Mouse (Mus musculus) intestine, embryonic 16.5 days (tissue): ENCODE data around the gene Fetub. TPM values are rescaled to one million over a fixed set of nuclear protein-coding genes. Genes with fewer than 3 reads are reported as not detected.

ENCODE experiments used
- ATAC-seq: fragments of 200-750 bp; cut with Nextera tagmentation; 2 replicates; pipeline ENCODE4 v1.8.0; 2017; ENCODE audit warnings: moderate TSS enrichment, moderate library complexity
- H3K27ac ChIP-seq: fragments of 300-500 bp; sonication (generic); 2 replicates; pipeline ENCODE4 v1.5.1; 2014; ENCODE audit warnings: mild to moderate bottlenecking, low read length
- H3K27me3 ChIP-seq: fragments of 300-500 bp; sonication (generic); replicated peaks from 2 replicates; pipeline ENCODE4 v1.6.1; 2014; ENCODE audit warnings: low read length, control low read depth, mixed read lengths; ENCODE audit not compliant: control insufficient read depth, insufficient read depth
- H3K36me3 ChIP-seq: fragments of 300-500 bp; sonication (generic); 2 replicates; pipeline ENCODE4 v1.6.1; 2014; ENCODE audit warnings: low read length, control low read depth; ENCODE audit not compliant: control insufficient read depth, insufficient read depth
- H3K4me1 ChIP-seq: fragments of 300-500 bp; sonication (generic); 2 replicates; pipeline ENCODE4 v1.6.1; 2014; ENCODE audit warnings: low read length, control low read depth, mixed read lengths; ENCODE audit not compliant: control insufficient read depth, insufficient read depth
- H3K4me2 ChIP-seq: fragments of 300-500 bp; sonication (generic); 2 replicates; pipeline ENCODE4 v1.6.1; 2014; ENCODE audit warnings: low read depth, low read length, control low read depth
- H3K4me3 ChIP-seq: fragments of 300-500 bp; sonication (generic); 2 replicates; pipeline ENCODE4 v1.5.1; 2014; ENCODE audit warnings: mild to moderate bottlenecking, low read length
- H3K9ac ChIP-seq: fragments of 300-500 bp; sonication (generic); 2 replicates; pipeline ENCODE4 v1.6.1; 2014; ENCODE audit warnings: low read depth, low read length
- H3K9me3 ChIP-seq: fragments of 300-500 bp; sonication (generic); 2 replicates; pipeline ENCODE4 v1.6.1; 2016; ENCODE audit warnings: low read length, control low read depth; ENCODE audit not compliant: control insufficient read depth
- WGBS: fragments of 180-500 bp; shearing (Covaris S2); extraction: QIAGEN DNeasy Blood & Tissue Kit; methylation state at CpG from one replicate; pipeline ENCODE4 v1.1.7; 2014; 5-methylcytosine and 5-hydroxymethylcytosine counted together
- polyA plus RNA-seq: library from polyadenylated mRNA; unstranded; fragments of >200 nt; fragmentation: Nextera tagmentation; extraction: Ambion mirVana; gene quantifications from 2 replicates; pipeline ENCODE4 v1.2.1, GENCODE M21; 2015

The Fetub gene
- 0.49 TPM in 1 of 2 replicates, not detected in the other for polyA plus RNA-seq

DNA sequence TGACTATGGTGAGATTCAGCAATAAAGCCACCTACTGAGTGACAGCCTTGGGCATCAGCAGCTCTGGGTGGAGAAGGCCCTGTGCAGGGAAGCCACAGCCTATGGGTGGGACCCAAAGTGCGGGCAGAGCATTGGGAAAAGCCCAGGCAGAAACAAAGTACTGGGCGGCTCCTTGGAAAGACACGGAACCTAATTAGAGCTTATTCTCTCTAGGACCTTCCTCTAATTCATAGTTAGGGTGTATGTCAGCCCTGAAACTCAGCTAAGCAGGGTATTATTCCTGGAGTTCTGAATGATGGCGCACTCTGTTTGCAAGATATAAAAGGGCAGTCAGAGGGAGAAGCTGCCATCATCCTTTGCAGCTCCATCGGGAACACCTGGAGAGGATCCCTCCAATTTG is at the start of gene Fetub:
Gene Fetub, plus strand, starts transcription at position 301 of the 400 bp plus-strand sequence.
- Histone ChIP-seq H3K27me3 (no peaks in the 10 kb centered on the region), H3K9me3 (no peaks in the 10 kb centered on the region), H3K36me3 (no peaks in the 10 kb centered on the region), H3K4me3 (no peak within 1 kb of the TSS), H3K4me2 (no peak within 1 kb of the TSS), H3K9ac (no peak within 1 kb of the TSS), H3K4me1 (no peaks in the 10 kb centered on the region), H3K27ac (no peak within 1 kb of the TSS)
- no peak for ATAC-seq
- 85% methylated on average over 5 of the region's 5 CpGs for WGBS

DNA sequence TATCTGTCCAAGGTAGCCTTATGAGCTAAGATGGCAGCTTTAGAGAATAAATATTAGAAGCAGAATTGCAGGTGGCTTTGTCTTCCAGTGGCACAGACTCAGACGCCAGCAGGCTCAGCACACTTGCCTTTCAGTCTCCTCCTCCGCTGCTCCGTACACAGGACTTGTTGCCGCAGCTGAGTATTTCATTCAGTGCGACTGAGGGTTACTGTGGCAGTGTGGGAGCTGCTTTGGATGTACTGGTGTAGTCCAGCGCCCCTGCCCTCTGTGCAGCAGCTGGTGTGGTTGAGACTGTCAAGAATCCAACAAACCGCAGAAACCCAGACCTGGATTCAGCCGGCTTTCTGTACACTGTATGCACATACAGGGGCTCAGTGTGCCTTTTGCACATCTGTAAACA is 45.7 kb upstream of the Fetub start:
- Histone ChIP-seq H3K4me2 (no peak overlapping the region), H3K36me3 (peaks cover 16% of the 10 kb centered on the region), H3K4me3 (no peak overlapping the region), H3K4me1 (no peaks in the 10 kb centered on the region), H3K27ac (no peak overlapping the region), H3K9ac (no peak overlapping the region), H3K27me3 (no peaks in the 10 kb centered on the region), H3K9me3 (no peaks in the 10 kb centered on the region)
- no peak for ATAC-seq
- 90% methylated on average over 8 of the region's 8 CpGs for WGBS

DNA sequence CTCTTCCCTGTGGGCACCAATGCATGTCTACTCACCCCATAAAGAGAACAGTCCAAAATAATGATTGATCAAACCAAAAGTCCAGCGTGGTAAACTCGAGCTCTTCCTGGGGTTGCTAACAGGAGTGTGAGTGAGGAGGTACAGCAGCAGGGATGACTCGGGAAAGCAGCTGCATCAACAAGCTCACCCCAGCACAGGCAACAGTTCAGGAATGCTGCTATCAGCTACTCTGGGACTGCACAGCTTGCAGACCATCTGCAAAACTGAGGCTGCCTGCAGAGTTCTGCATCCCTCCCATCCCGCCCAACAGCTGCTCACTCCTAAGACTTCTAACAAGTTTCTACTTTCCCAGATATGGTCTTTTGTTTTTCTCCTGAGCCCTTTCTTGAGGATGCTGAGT is 44.8 kb upstream of the Fetub start:
- Histone ChIP-seq H3K27ac (no peak overlapping the region), H3K27me3 (no peaks in the 10 kb centered on the region), H3K9ac (no peak overlapping the region), H3K4me1 (no peaks in the 10 kb centered on the region), H3K36me3 (peaks cover 10% of the 10 kb centered on the region), H3K9me3 (no peaks in the 10 kb centered on the region), H3K4me3 (no peak overlapping the region), H3K4me2 (no peak overlapping the region)
- ATAC-seq: no peak
- WGBS: 80% methylated on average over 4 of the region's 4 CpGs

DNA sequence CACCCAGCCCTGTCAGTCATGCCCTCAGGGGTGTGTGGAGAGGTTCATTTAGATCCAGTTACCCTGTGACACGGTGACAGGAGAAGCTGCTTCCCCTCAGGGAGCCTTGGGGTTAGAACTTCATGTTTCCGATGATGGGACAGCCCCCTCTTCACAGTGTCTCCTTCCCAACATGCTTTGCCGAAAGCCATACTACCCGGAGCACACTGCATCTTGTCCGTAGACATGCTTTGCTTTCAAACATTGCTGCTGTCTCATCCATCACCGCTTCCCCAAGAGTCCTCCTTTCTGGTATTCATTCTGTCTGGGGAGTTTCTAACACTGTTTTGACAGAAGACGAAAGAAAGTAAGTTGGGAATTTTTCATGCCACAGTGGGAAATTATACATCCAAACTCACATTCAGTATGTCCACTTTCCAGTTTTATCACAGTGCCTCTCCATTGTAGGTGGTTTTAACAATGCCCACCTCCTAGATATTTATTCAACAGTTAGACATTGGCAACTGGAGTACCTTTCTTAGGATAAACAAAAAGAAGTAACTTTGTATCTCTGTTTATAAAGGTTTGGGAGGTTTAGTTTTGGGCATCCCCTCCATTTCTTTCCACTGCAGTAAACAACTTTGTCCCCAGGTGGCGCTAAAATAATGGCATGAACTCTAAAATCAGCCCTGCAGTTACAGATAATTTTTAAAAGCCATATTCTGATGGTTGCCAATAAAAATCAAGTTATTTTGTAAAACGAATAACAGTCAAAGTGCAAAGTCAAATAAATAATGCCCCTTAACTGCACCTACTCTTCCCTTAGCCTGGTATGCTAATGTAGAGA is 41.7 kb upstream of the Fetub start:
- Histone ChIP-seq H3K9ac (no peak overlapping the region), H3K36me3 (0 out of 2 replicates have a peak, but pooled peaks cover 4% of the 10 kb centered on the region), H3K4me3 (no peak overlapping the region), H3K4me1 (no peaks in the 10 kb centered on the region), H3K9me3 (no peaks in the 10 kb centered on the region), H3K27ac (no peak overlapping the region), H3K27me3 (no peaks in the 10 kb centered on the region), H3K4me2 (no peak overlapping the region)
- 49% methylated on average over 9 of the region's 9 CpGs for WGBS
- no peak for ATAC-seq

DNA sequence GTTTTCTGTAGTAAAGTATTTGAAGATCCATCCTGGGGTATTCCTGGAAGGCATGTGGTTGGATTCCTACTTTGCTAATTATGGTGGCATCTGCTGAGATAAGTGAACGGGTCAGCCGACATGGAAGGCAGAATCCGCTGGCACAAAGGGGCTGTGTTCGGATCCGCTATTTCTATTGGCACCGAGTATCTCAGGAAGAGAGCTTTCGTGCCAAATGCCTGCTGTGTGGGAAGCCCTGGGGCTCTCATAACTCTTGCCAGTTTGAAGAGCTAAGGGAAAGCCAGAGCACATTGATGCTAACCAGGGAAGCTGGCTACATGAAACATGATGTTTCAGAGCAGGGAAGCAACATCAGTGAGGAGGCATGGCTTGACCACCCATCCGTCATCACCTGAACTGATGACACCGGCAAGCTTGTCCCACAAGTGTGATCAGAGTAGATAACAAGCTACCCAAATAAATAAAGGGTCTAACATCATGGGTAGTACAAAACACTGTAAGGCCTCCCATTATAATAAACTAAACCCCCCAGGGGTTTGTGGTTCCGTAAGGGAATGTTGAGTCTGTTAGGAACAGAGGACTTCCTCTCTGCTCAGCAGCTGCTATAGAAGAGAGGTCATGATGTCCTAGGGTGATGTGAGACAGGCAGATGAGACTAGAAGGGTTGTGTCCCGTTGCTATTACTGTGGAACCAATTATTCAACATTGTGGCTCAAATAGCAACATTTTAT is 40.3 kb upstream of the Fetub start:
- H3K4me1 ChIP-seq: no peaks in the 10 kb centered on the region
- H3K4me2 ChIP-seq: no peak overlapping the region
- H3K9ac ChIP-seq: no peak overlapping the region
- no peaks in the 10 kb centered on the region for H3K36me3 ChIP-seq
- no peak for ATAC-seq
- H3K4me3 ChIP-seq: no peak overlapping the region
- no peaks in the 10 kb centered on the region for H3K9me3 ChIP-seq
- H3K27ac ChIP-seq: no peak overlapping the region
- no peaks in the 10 kb centered on the region for H3K27me3 ChIP-seq
- 76% methylated on average over 11 of the region's 11 CpGs for WGBS

DNA sequence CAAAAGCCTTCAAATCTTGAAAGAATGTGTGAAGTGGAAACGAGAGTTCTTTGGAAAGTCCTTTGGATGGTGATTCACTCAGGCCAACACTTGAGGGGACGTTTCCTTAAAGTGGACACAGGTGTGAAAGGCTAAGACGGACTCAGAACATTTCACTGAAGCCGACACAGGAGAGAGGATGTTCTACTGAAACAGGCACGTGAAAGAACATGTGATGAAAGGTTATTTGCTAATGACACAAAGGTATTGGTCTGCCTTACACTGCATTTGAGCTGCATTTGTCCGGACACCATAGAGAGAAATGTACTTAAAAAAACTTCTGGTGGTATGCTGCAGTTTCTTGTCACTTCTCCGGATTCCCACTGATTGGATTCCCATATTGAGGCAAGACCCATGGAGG is 39.4 kb upstream of the Fetub start:
- H3K9ac ChIP-seq: no peak overlapping the region
- no peak for ATAC-seq
- 82% methylated on average over 7 of the region's 7 CpGs for WGBS
- no peak overlapping the region for H3K4me3 ChIP-seq
- H3K27ac ChIP-seq: no peak overlapping the region
- no peaks in the 10 kb centered on the region for H3K4me1 ChIP-seq
- H3K36me3 ChIP-seq: no peaks in the 10 kb centered on the region
- no peaks in the 10 kb centered on the region for H3K27me3 ChIP-seq
- H3K9me3 ChIP-seq: no peaks in the 10 kb centered on the region
- H3K4me2 ChIP-seq: no peak overlapping the region

DNA sequence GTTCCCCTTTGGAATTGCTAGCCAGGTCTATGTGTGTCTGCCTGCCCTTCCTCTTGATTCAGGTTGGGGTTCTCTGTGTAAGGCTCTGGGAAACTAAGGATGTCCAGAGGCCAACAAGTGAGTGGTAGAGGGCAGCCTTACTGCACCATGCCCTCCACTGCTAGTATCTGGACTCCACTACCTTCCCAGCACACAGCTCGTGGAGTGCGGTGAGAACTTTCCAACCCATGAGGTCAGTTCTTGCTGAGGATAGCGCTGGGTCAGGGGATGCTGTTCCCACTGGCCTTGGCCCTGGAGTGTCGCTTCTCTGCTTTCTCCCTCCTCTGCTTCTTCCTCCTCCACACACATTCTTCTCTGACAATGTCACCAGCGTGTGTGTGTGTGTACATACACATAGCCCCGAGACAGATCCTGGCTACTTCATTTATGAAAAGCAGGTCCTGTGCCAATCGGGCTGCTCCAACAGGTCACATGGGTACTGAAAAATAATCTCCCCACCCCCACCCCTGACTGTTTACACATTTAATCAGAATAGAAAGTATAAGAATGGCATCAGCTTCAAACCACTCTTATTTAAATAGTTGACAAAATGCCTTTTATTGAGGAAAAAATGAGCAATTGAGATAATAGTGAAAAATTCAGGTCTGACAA is 38.1 kb upstream of the Fetub start:
- ATAC-seq: no peak
- WGBS: 65% methylated on average over 7 of the region's 7 CpGs
- H3K4me2 ChIP-seq: no peak overlapping the region
- H3K27me3 ChIP-seq: no peaks in the 10 kb centered on the region
- no peak overlapping the region for H3K27ac ChIP-seq
- H3K4me3 ChIP-seq: no peak overlapping the region
- H3K9ac ChIP-seq: no peak overlapping the region
- no peaks in the 10 kb centered on the region for H3K9me3 ChIP-seq
- H3K4me1 ChIP-seq: no peaks in the 10 kb centered on the region
- H3K36me3 ChIP-seq: no peaks in the 10 kb centered on the region

DNA sequence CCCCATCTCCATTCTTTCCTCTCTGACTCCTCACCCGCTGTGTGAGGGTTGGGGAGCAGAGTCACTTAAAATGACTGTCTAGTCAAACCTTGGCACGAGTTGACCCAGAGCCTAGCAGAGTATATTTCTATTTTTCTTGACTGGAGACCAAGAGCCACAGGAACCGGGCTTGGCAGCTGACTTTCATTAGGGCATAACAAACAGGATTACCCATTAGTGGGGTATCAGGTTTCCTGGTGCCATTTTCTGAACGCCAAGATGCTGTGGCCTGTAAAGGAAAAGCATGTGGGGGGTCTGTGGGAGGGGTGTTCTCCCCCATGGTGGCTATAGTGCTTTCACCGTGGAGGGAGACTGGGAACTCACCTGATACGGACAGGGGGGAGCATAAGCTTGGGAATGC is 37.2 kb upstream of the Fetub start:
- Histone ChIP-seq H3K4me3 (no peak overlapping the region), H3K9ac (no peak overlapping the region), H3K4me2 (no peak overlapping the region), H3K9me3 (no peaks in the 10 kb centered on the region), H3K36me3 (no peaks in the 10 kb centered on the region), H3K27ac (no peak overlapping the region), H3K4me1 (no peaks in the 10 kb centered on the region), H3K27me3 (no peaks in the 10 kb centered on the region)
- 31% methylated on average over 6 of the region's 6 CpGs for WGBS
- ATAC-seq: no peak

DNA sequence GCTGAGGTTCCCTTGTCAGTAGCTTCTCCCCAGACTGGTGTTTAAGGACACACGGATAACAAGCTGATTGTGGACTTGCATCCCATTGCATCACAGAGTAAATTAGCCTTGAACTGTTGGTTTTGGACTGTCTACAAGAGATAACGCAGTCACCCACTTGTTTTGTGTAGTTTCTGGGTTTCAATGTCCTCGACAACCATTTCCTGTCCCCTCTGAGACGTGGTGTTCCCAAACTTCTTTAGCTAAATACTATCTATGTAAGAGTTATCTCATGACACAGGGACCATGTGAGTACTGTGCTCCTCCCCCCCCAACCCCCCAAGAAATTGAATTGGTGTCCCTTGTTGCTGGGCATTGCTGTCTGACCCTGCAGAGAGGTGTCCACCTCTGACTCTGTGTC is 36.6 kb upstream of the Fetub start:
- no peak for ATAC-seq
- WGBS: 58% methylated on average over 4 of the region's 4 CpGs
- Histone ChIP-seq H3K27ac (no peak overlapping the region), H3K4me1 (no peaks in the 10 kb centered on the region), H3K9me3 (no peaks in the 10 kb centered on the region), H3K4me3 (no peak overlapping the region), H3K27me3 (no peaks in the 10 kb centered on the region), H3K4me2 (no peak overlapping the region), H3K36me3 (no peaks in the 10 kb centered on the region), H3K9ac (no peak overlapping the region)
